Mouse (Mus musculus): ENCODE measurements at regions not wholly inside any gene's neighbourhood (a gene's known extent, or its start where the extent isn't known, plus 50 kb on each side); places are given as distances from the start of the nearest gene placed in this dataset.
A peak's percentile ranks its signal among the peaks of the same experiment; 100 is the strongest.

GRCm38 (mm10) chr3:147127740-147128139 is 275.6 kb downstream of the Ttll7 start:
- H3K36me3 ChIP-seq (ENCODE audit: insufficient read depth, low read length): no peaks in the 10 kb centered on the region
- DNase-seq (ENCODE audit: low spot score) (no peak), ATAC-seq (no peak)
- no peaks in the 10 kb centered on the region for H3K4me1 ChIP-seq (ENCODE audit: insufficient read depth, low read depth, low read length)
- H3K27ac ChIP-seq (ENCODE audit: low read length): no peak overlapping the region
- no peaks in the 10 kb centered on the region for H3K27me3 ChIP-seq (replicated peaks; ENCODE audit: insufficient read depth, low read length)
- H3K4me2 ChIP-seq (replicated peaks; ENCODE audit: low read depth, low read length): no peak overlapping the region
- WGBS: 69% methylated on average over 6 of the region's 6 CpGs
- H3K9me3 ChIP-seq (ENCODE audit: low read length): no peaks in the 10 kb centered on the region
- no peak overlapping the region for H3K9ac ChIP-seq (replicated peaks; ENCODE audit: low read depth)
- TF ChIP-seq CTCF (IDR thresholded peaks at IDR 0.05) (no peak), EP300 (IDR thresholded peaks at IDR 0.05) (no peak)
- H3K4me3 ChIP-seq (ENCODE audit: low read depth, low read length): no peak overlapping the region

GRCm38 (mm10) chr3:147132830-147133229 is 280.7 kb downstream of the Ttll7 start:
- Histone ChIP-seq H3K4me2 (replicated peaks; ENCODE audit: low read depth, low read length) (no peak overlapping the region), H3K9ac (replicated peaks; ENCODE audit: low read depth) (no peak overlapping the region), H3K27ac (ENCODE audit: low read length) (no peak overlapping the region), H3K4me1 (ENCODE audit: insufficient read depth, low read depth, low read length) (no peaks in the 10 kb centered on the region), H3K27me3 (replicated peaks; ENCODE audit: insufficient read depth, low read length) (no peaks in the 10 kb centered on the region), H3K36me3 (ENCODE audit: insufficient read depth, low read length) (no peaks in the 10 kb centered on the region), H3K9me3 (ENCODE audit: low read length) (no peaks in the 10 kb centered on the region), H3K4me3 (ENCODE audit: low read depth, low read length) (no peak overlapping the region)
- TF ChIP-seq EP300 (IDR thresholded peaks at IDR 0.05) (no peak), CTCF (IDR thresholded peaks at IDR 0.05) (no peak)
- ATAC-seq (no peak), DNase-seq (ENCODE audit: low spot score) (no peak)
- 84% methylated on average over 13 of the region's 13 CpGs for WGBS

GRCm38 (mm10) chr3:147133408-147133807 is 281.2 kb downstream of the Ttll7 start:
- no peak overlapping the region for H3K9ac ChIP-seq (replicated peaks; ENCODE audit: low read depth)
- 82% methylated on average over 13 of the region's 13 CpGs for WGBS
- H3K4me3 ChIP-seq (ENCODE audit: low read depth, low read length): no peak overlapping the region
- no peak overlapping the region for H3K27ac ChIP-seq (ENCODE audit: low read length)
- DNase-seq (ENCODE audit: low spot score) (no peak), ATAC-seq (no peak)
- H3K27me3 ChIP-seq (replicated peaks; ENCODE audit: insufficient read depth, low read length): no peaks in the 10 kb centered on the region
- no peaks in the 10 kb centered on the region for H3K9me3 ChIP-seq (ENCODE audit: low read length)
- no peaks in the 10 kb centered on the region for H3K4me1 ChIP-seq (ENCODE audit: insufficient read depth, low read depth, low read length)
- no peak overlapping the region for H3K4me2 ChIP-seq (replicated peaks; ENCODE audit: low read depth, low read length)
- TF ChIP-seq EP300 (IDR thresholded peaks at IDR 0.05): no peak
- H3K36me3 ChIP-seq (ENCODE audit: insufficient read depth, low read length): no peaks in the 10 kb centered on the region

GRCm38 (mm10) chr3:147140414-147140813 is 288.2 kb downstream of the Ttll7 start:
- H3K9me3 ChIP-seq (ENCODE audit: low read length): no peaks in the 10 kb centered on the region
- H3K27me3 ChIP-seq (replicated peaks; ENCODE audit: insufficient read depth, low read length): no peaks in the 10 kb centered on the region
- no peak overlapping the region for H3K27ac ChIP-seq (ENCODE audit: low read length)
- H3K36me3 ChIP-seq (ENCODE audit: insufficient read depth, low read length): no peaks in the 10 kb centered on the region
- H3K4me3 ChIP-seq (ENCODE audit: low read depth, low read length): no peak overlapping the region
- no peak for ATAC-seq
- 88% methylated on average over 3 of the region's 3 CpGs for WGBS
- H3K9ac ChIP-seq (replicated peaks; ENCODE audit: low read depth): no peak overlapping the region
- no peak overlapping the region for H3K4me2 ChIP-seq (replicated peaks; ENCODE audit: low read depth, low read length)
- no peak for DNase-seq (ENCODE audit: low spot score)
- H3K4me1 ChIP-seq (ENCODE audit: insufficient read depth, low read depth, low read length): no peaks in the 10 kb centered on the region
- TF ChIP-seq EP300 (IDR thresholded peaks at IDR 0.05) (no peak), CTCF (IDR thresholded peaks at IDR 0.05) (no peak)

GRCm38 (mm10) chr3:147153456-147153855 is 301.3 kb downstream of the Ttll7 start:
- no peak overlapping the region for H3K27ac ChIP-seq (ENCODE audit: low read length)
- H3K36me3 ChIP-seq (ENCODE audit: insufficient read depth, low read length): no peaks in the 10 kb centered on the region
- no peak overlapping the region for H3K4me2 ChIP-seq (replicated peaks; ENCODE audit: low read depth, low read length)
- WGBS: 70% methylated on average over 3 of the region's 3 CpGs
- ATAC-seq (no peak), DNase-seq (ENCODE audit: low spot score) (no peak)
- H3K9me3 ChIP-seq (ENCODE audit: low read length): no peaks in the 10 kb centered on the region
- no peaks in the 10 kb centered on the region for H3K27me3 ChIP-seq (replicated peaks; ENCODE audit: insufficient read depth, low read length)
- H3K4me1 ChIP-seq (ENCODE audit: insufficient read depth, low read depth, low read length): no peaks in the 10 kb centered on the region
- H3K9ac ChIP-seq (replicated peaks; ENCODE audit: low read depth): no peak overlapping the region
- no peak for TF ChIP-seq EP300 (IDR thresholded peaks at IDR 0.05)
- TF ChIP-seq CTCF (IDR thresholded peaks at IDR 0.05): no peak
- no peak overlapping the region for H3K4me3 ChIP-seq (ENCODE audit: low read depth, low read length)

GRCm38 (mm10) chr3:147153998-147154397 is 301.8 kb downstream of the Ttll7 start:
- DNase-seq (ENCODE audit: low spot score) (no peak), ATAC-seq (no peak)

GRCm38 (mm10) chr3:147163126-147163525 is 311.0 kb downstream of the Ttll7 start:
- no peak overlapping the region for H3K9ac ChIP-seq (replicated peaks; ENCODE audit: low read depth)
- WGBS: 70% methylated on average over 10 of the region's 10 CpGs
- H3K9me3 ChIP-seq (ENCODE audit: low read length): no peaks in the 10 kb centered on the region
- DNase-seq (ENCODE audit: low spot score) (peak; percentile 22), ATAC-seq (peak; percentile 73)
- no peaks in the 10 kb centered on the region for H3K27me3 ChIP-seq (replicated peaks; ENCODE audit: insufficient read depth, low read length)
- no peak overlapping the region for H3K4me3 ChIP-seq (ENCODE audit: low read depth, low read length)
- H3K36me3 ChIP-seq (ENCODE audit: insufficient read depth, low read length): no peaks in the 10 kb centered on the region
- H3K4me1 ChIP-seq (ENCODE audit: insufficient read depth, low read depth, low read length): no peaks in the 10 kb centered on the region
- no peak overlapping the region for H3K27ac ChIP-seq (ENCODE audit: low read length)
- no peak overlapping the region for H3K4me2 ChIP-seq (replicated peaks; ENCODE audit: low read depth, low read length)
- TF ChIP-seq CTCF (IDR thresholded peaks at IDR 0.05): no peak

More at GRCm38 (mm10) chr3:147153998-147154397, 301.8 kb downstream of the Ttll7 start:
- WGBS: 56% methylated on average over 2 of the region's 2 CpGs
- H3K36me3 ChIP-seq (ENCODE audit: insufficient read depth, low read length): no peaks in the 10 kb centered on the region
- H3K4me2 ChIP-seq (replicated peaks; ENCODE audit: low read depth, low read length): no peak overlapping the region
- no peak for TF ChIP-seq EP300 (IDR thresholded peaks at IDR 0.05)
- no peak overlapping the region for H3K9ac ChIP-seq (replicated peaks; ENCODE audit: low read depth)
- H3K4me3 ChIP-seq (ENCODE audit: low read depth, low read length): no peak overlapping the region
- H3K4me1 ChIP-seq (ENCODE audit: insufficient read depth, low read depth, low read length): no peaks in the 10 kb centered on the region
- no peaks in the 10 kb centered on the region for H3K27me3 ChIP-seq (replicated peaks; ENCODE audit: insufficient read depth, low read length)
- no peak overlapping the region for H3K27ac ChIP-seq (ENCODE audit: low read length)
- H3K9me3 ChIP-seq (ENCODE audit: low read length): no peaks in the 10 kb centered on the region
